In genomic region chr4:32516126-32516525, GRCm38 (mm10) we compare ENCODE assay signal across 23 mouse cellular contexts.
A peak's percentile ranks its signal among the peaks of the same experiment; 100 is the strongest.
DNase-seq lines count a peak whose midpoint lies in the region; ATAC-seq lines count a peak whose summit lies in the region.
"Had no signal": no experiment of that assay in that cellular context is flagged by ENCODE, and none has a peak within 500 bp of the region (broad histone marks: within the 10 kb centered on the region; RNA-seq: fewer than 3 reads in every experiment).

No protein-coding gene starts in this region.

- no peaks in the 10 kb centered on the region for H3K27me3 ChIP-seq in forebrain, embryonic 12.5 days
- H3K27me3 ChIP-seq in forebrain, embryonic 14.5 days (replicated peaks; ENCODE audit: control insufficient read depth, insufficient read depth, low read length), result no peaks in the 10 kb centered on the region
- H3K27me3 ChIP-seq in intestine, embryonic 14.5 days (replicated peaks; ENCODE audit: control insufficient read depth, insufficient read depth, low read length), result no peaks in the 10 kb centered on the region
- H3K27me3 ChIP-seq in intestine, embryonic 15.5 days (replicated peaks), result no peaks in the 10 kb centered on the region
- no peaks in the 10 kb centered on the region for H3K27me3 ChIP-seq in midbrain, embryonic 11.5 days (ENCODE audit: control insufficient read depth, insufficient read depth, low read length)
- H3K27me3 ChIP-seq in midbrain, embryonic 15.5 days (replicated peaks), result no peaks in the 10 kb centered on the region
- H3K27me3 ChIP-seq: embryonic facial prominence, embryonic 15.5 days; heart, embryonic 13.5 days had no signal

- H3K4me3 ChIP-seq in forebrain, embryonic 12.5 days (replicated peaks), result no peak overlapping the region
- H3K4me3 ChIP-seq in forebrain, embryonic 14.5 days (ENCODE audit: low read depth, low read length), result no peak overlapping the region
- no peak overlapping the region for H3K4me3 ChIP-seq in intestine, embryonic 14.5 days (ENCODE audit: low read depth, low read length)
- no peak overlapping the region for H3K4me3 ChIP-seq in intestine, embryonic 15.5 days (replicated peaks)
- no peak overlapping the region for H3K4me3 ChIP-seq in midbrain, embryonic 11.5 days (ENCODE audit: low read depth, low read length)
- no peak overlapping the region for H3K4me3 ChIP-seq in midbrain, embryonic 15.5 days
- H3K4me3 ChIP-seq: embryonic facial prominence, embryonic 15.5 days; erythroblast, embryonic 14.5 days; forebrain, embryonic 10.5 days; heart, embryonic 13.5 days had no signal

- H3K27ac ChIP-seq in forebrain, embryonic 12.5 days, result 0 out of 2 replicates have a peak overlapping the region, but pooled peaks have one; percentile 42
- H3K27ac ChIP-seq in forebrain, embryonic 14.5 days (ENCODE audit: low read depth, low read length), result no peak overlapping the region
- H3K27ac ChIP-seq in intestine, embryonic 14.5 days (ENCODE audit: low read depth), result no peak overlapping the region
- H3K27ac ChIP-seq in intestine, embryonic 15.5 days, result no peak overlapping the region
- H3K27ac ChIP-seq in midbrain, embryonic 11.5 days (ENCODE audit: low read depth, low read length), result no peak overlapping the region
- no peak overlapping the region for H3K27ac ChIP-seq in midbrain, embryonic 15.5 days
- H3K27ac ChIP-seq: embryonic facial prominence, embryonic 15.5 days; forebrain, embryonic 10.5 days; heart, embryonic 13.5 days; hindbrain, embryonic 14.5 days had no signal

- ATAC-seq in forebrain, embryonic 12.5 days (ENCODE audit: low FRiP score), result no peak
- no peak for ATAC-seq in forebrain, embryonic 14.5 days
- ATAC-seq in intestine, embryonic 14.5 days (replicated peaks; ENCODE audit: low FRiP score, low TSS enrichment, low read depth), result no peak
- no peak for ATAC-seq in intestine, embryonic 15.5 days
- ATAC-seq in midbrain, embryonic 11.5 days (ENCODE audit: low FRiP score), result no peak
- ATAC-seq in midbrain, embryonic 15.5 days (replicated peaks), result no peak
- ATAC-seq: CD4-positive, CD25-positive, alpha-beta regulatory T cell, adult 4 months; intestine, postnatal 0 days had no signal

- H3K4me1 ChIP-seq in forebrain, embryonic 12.5 days, result peaks cover 46% of the 10 kb centered on the region
- peaks cover 33% of the 10 kb centered on the region for H3K4me1 ChIP-seq in forebrain, embryonic 14.5 days (ENCODE audit: control insufficient read depth, insufficient read depth, low read length)
- H3K4me1 ChIP-seq in intestine, embryonic 14.5 days (replicated peaks; ENCODE audit: control insufficient read depth, insufficient read depth, low read length), result peaks cover 14% of the 10 kb centered on the region
- H3K4me1 ChIP-seq in intestine, embryonic 15.5 days (replicated peaks), result peaks cover 4% of the 10 kb centered on the region; the same call in 1 of the 2 replicates
- H3K4me1 ChIP-seq in midbrain, embryonic 11.5 days (ENCODE audit: control insufficient read depth, insufficient read depth, low read length), result peaks cover 19% of the 10 kb centered on the region
- H3K4me1 ChIP-seq in midbrain, embryonic 15.5 days, result peaks cover 11% of the 10 kb centered on the region

- no peak for DNase-seq in forebrain, embryonic 14.5 days (ENCODE audit: low spot score)
- DNase-seq in gastrocnemius, postnatal 10 days, result peak; percentile 30
- no peak for DNase-seq in gastrocnemius, postnatal 25 days
- peak; percentile 47 for DNase-seq in intestine, embryonic 14.5 days (ENCODE audit: low spot score)
- peak; percentile 75 for DNase-seq in midbrain, embryonic 11.5 days (ENCODE audit: low spot score, missing footprints)
- DNase-seq: adrenal gland, adult 8-10 months; B cell, adult 2 months; cerebellum, adult 11 months; cerebellum, adult 8-10 months; cerebellum, postnatal 14 days; embryo, embryonic 11 days; heart, postnatal 4 days had no signal

- H3K9me3 ChIP-seq in forebrain, embryonic 12.5 days, result no peaks in the 10 kb centered on the region
- no peaks in the 10 kb centered on the region for H3K9me3 ChIP-seq in forebrain, embryonic 14.5 days (replicated peaks; ENCODE audit: control insufficient read depth, low read length)
- H3K9me3 ChIP-seq in intestine, embryonic 14.5 days (ENCODE audit: control insufficient read depth, low read length), result no peaks in the 10 kb centered on the region
- no peaks in the 10 kb centered on the region for H3K9me3 ChIP-seq in intestine, embryonic 15.5 days
- H3K9me3 ChIP-seq in midbrain, embryonic 11.5 days (ENCODE audit: control insufficient read depth, low read length), result no peaks in the 10 kb centered on the region
- no peaks in the 10 kb centered on the region for H3K9me3 ChIP-seq in midbrain, embryonic 15.5 days
- H3K9me3 ChIP-seq: embryonic facial prominence, embryonic 15.5 days; forebrain, embryonic 10.5 days; G1E; heart, embryonic 13.5 days had no signal

- H3K4me2 ChIP-seq in forebrain, embryonic 12.5 days, result no peak overlapping the region
- no peak overlapping the region for H3K4me2 ChIP-seq in forebrain, embryonic 14.5 days (ENCODE audit: low read length)
- H3K4me2 ChIP-seq in intestine, embryonic 14.5 days (ENCODE audit: low read length), result no peak overlapping the region
- no peak overlapping the region for H3K4me2 ChIP-seq in intestine, embryonic 15.5 days (replicated peaks)
- no peak overlapping the region for H3K4me2 ChIP-seq in midbrain, embryonic 11.5 days
- H3K4me2 ChIP-seq in midbrain, embryonic 15.5 days, result no peak overlapping the region
- H3K4me2 ChIP-seq: embryonic facial prominence, embryonic 15.5 days; heart, embryonic 13.5 days; hindbrain, embryonic 14.5 days had no signal

- no peaks in the 10 kb centered on the region for H3K36me3 ChIP-seq in forebrain, embryonic 12.5 days (replicated peaks)
- H3K36me3 ChIP-seq in forebrain, embryonic 14.5 days (ENCODE audit: control insufficient read depth, insufficient read depth, low read length), result no peaks in the 10 kb centered on the region
- no peaks in the 10 kb centered on the region for H3K36me3 ChIP-seq in intestine, embryonic 14.5 days (ENCODE audit: control insufficient read depth, insufficient read depth, low read length)
- no peaks in the 10 kb centered on the region for H3K36me3 ChIP-seq in intestine, embryonic 15.5 days
- H3K36me3 ChIP-seq in midbrain, embryonic 11.5 days (ENCODE audit: control insufficient read depth, insufficient read depth, low read length), result no peaks in the 10 kb centered on the region
- H3K36me3 ChIP-seq in midbrain, embryonic 15.5 days (replicated peaks), result no peaks in the 10 kb centered on the region
- H3K36me3 ChIP-seq: embryonic facial prominence, embryonic 15.5 days; G1E; heart, embryonic 13.5 days had no signal

- H3K9ac ChIP-seq in forebrain, embryonic 12.5 days, result no peak overlapping the region
- H3K9ac ChIP-seq in forebrain, embryonic 14.5 days (ENCODE audit: low read length), result no peak overlapping the region
- no peak overlapping the region for H3K9ac ChIP-seq in intestine, embryonic 14.5 days (ENCODE audit: low read length)
- H3K9ac ChIP-seq in intestine, embryonic 15.5 days, result no peak overlapping the region
- H3K9ac ChIP-seq in midbrain, embryonic 11.5 days (ENCODE audit: low read length), result no peak overlapping the region
- no peak overlapping the region for H3K9ac ChIP-seq in midbrain, embryonic 15.5 days
- H3K9ac ChIP-seq: embryonic facial prominence, embryonic 15.5 days; heart, embryonic 13.5 days; hindbrain, embryonic 14.5 days had no signal

- WGBS in forebrain, embryonic 12.5 days, result 94% methylated on average over 8 of the region's 8 CpGs
- 88% methylated on average over 8 of the region's 8 CpGs for WGBS in forebrain, embryonic 14.5 days
- 84% methylated on average over 8 of the region's 8 CpGs for WGBS in intestine, embryonic 14.5 days
- 85% methylated on average over 8 of the region's 8 CpGs for WGBS in intestine, embryonic 15.5 days
- 90% methylated on average over 8 of the region's 8 CpGs for WGBS in midbrain, embryonic 11.5 days
- WGBS in midbrain, embryonic 15.5 days, result 89% methylated on average over 8 of the region's 8 CpGs

Comparison
In these comparisons a context has a peak if more than half of its experiments do, and no peak if none do; other contexts are left out.
1. DNase-seq: peak in gastrocnemius, postnatal 10 days (single experiment), intestine, embryonic 14.5 days (single experiment) and midbrain, embryonic 11.5 days (single experiment); none in forebrain, embryonic 14.5 days (single experiment) and gastrocnemius, postnatal 25 days (single experiment).